Mouse (Mus musculus) CH12.LX (cell line): ENCODE results near the gene Mtfr2. TPM values are rescaled to one million over a fixed set of nuclear protein-coding genes. Genes with fewer than 3 reads are reported as not detected.

Experiments
- DNase-seq: peaks from one replicate; pipeline ENCODE4 v3.0.0-alpha.2; 2013; ENCODE audit errors: extremely low read depth
- H3K27ac ChIP-seq: 2 replicates; pipeline ENCODE4 v1.5.1; 2012; ENCODE audit warnings: low read depth, mild to moderate bottlenecking, control low read depth, moderate library complexity; ENCODE audit not compliant: insufficient read depth
- H3K27me3 ChIP-seq: replicated peaks from 2 replicates; pipeline ENCODE3; 2012; ENCODE audit warnings: inconsistent platforms
- H3K36me3 ChIP-seq, 2 experiments: replicated peaks in 1 of 2; 2 replicates each; pipeline versions ENCODE3 to v1.6.1; 2012; ENCODE audit warnings: inconsistent platforms in 1 of 2, low read length in 1 of 2, mild to moderate bottlenecking in 1 of 2, mixed read lengths in 1 of 2, moderate library complexity in 1 of 2; ENCODE audit not compliant: control insufficient read depth in 1 of 2, insufficient read depth in 1 of 2
- H3K4me1 ChIP-seq, 2 experiments: 2 replicates each; pipeline ENCODE4 v1.6.1; 2012; ENCODE audit warnings: inconsistent platforms in 1 of 2, moderate library complexity in 1 of 2; ENCODE audit not compliant: insufficient read depth in 2 of 2, control insufficient read depth in 1 of 2
- H3K4me2 ChIP-seq: 2 replicates; pipeline ENCODE4 v1.6.1; 2012; ENCODE audit warnings: low read depth, mild to moderate bottlenecking, control low read depth; ENCODE audit not compliant: poor library complexity, insufficient read depth, severe bottlenecking
- H3K4me3 ChIP-seq, 3 experiments: fragments of 150-350 bp in 1 of 3; sonication (generic) in 1 of 3; replicated peaks in 1 of 3; 2 replicates each; pipeline versions ENCODE3 to v1.5.1; 2011 to 2012; ENCODE audit warnings: low read depth in 2 of 3, low read length in 2 of 3, mild to moderate bottlenecking in 2 of 3, moderate library complexity in 2 of 3, control low read depth in 1 of 3, improper control_type of control experiment in 1 of 3, inconsistent platforms in 1 of 3, mixed read lengths in 1 of 3; ENCODE audit not compliant: poor library complexity in 1 of 3
- H3K79me2 ChIP-seq: replicated peaks from 2 replicates; pipeline ENCODE4 v1.6.1; 2012; ENCODE audit warnings: mild to moderate bottlenecking, moderate library complexity; ENCODE audit not compliant: control insufficient read depth, poor library complexity, insufficient read depth, severe bottlenecking; ENCODE audit errors: extremely low read depth
- H3K9ac ChIP-seq: 2 replicates; pipeline ENCODE4 v1.6.1; 2012; ENCODE audit warnings: low read depth, mild to moderate bottlenecking, control low read depth, moderate library complexity; ENCODE audit not compliant: insufficient read depth
- H3K9me3 ChIP-seq: replicated peaks from 2 replicates; pipeline ENCODE3; 2012; ENCODE audit warnings: low read length, inconsistent platforms, mixed read lengths
- CHD2 ChIP-seq: IDR thresholded peaks from 2 replicates; pipeline ENCODE4 v1.6.1; 2011; ENCODE audit warnings: low read length, improper control_type of control experiment
- CTCF ChIP-seq, 2 experiments: IDR thresholded peaks in 1 of 2; conservative IDR thresholded peaks in 1 of 2; 2 replicates each; pipeline ENCODE4 v1.5.1; 2011 to 2012; ENCODE audit warnings: low read depth in 2 of 2, low read length in 2 of 2, improper control_type of control experiment in 1 of 2, inconsistent platforms in 1 of 2, mild to moderate bottlenecking in 1 of 2, moderate library complexity in 1 of 2
- E2F4 ChIP-seq: IDR thresholded peaks from 2 replicates; pipeline ENCODE4 v1.6.1; 2011; ENCODE audit warnings: low read depth, low read length, improper control_type of control experiment; ENCODE audit not compliant: insufficient replicate concordance
- ELF1 ChIP-seq: IDR thresholded peaks from 2 replicates; pipeline ENCODE4 v1.6.1; 2014; ENCODE audit warnings: low read depth, mild to moderate bottlenecking, inconsistent platforms, low read length, improper control_type of control experiment
- EP300 ChIP-seq: IDR thresholded peaks from 2 replicates; pipeline ENCODE4 v1.6.1; 2011; ENCODE audit warnings: low read length, improper control_type of control experiment
- ETS1 ChIP-seq: conservative IDR thresholded peaks from 2 replicates; pipeline ENCODE4 v1.6.1; 2012; ENCODE audit warnings: low read depth, mild to moderate bottlenecking, inconsistent platforms, low read length, improper control_type of control experiment, moderate library complexity
- GABPA ChIP-seq: IDR thresholded peaks from 2 replicates; pipeline ENCODE4 v1.6.1; 2012; ENCODE audit warnings: low read depth, low read length, improper control_type of control experiment, inconsistent platforms; ENCODE audit not compliant: insufficient replicate concordance
- HCFC1 ChIP-seq: IDR thresholded peaks from 2 replicates; pipeline ENCODE4 v1.6.1; 2012; ENCODE audit warnings: low read depth, mild to moderate bottlenecking, inconsistent platforms, low read length, improper control_type of control experiment
- IRF4 ChIP-seq: IDR thresholded peaks from 2 replicates; pipeline ENCODE4 v1.6.1; 2014; ENCODE audit warnings: low read depth, mild to moderate bottlenecking, inconsistent platforms, low read length, improper control_type of control experiment
- JUN ChIP-seq: IDR thresholded peaks from 2 replicates; pipeline ENCODE4 v1.6.1; 2011; ENCODE audit warnings: low read depth, mild to moderate bottlenecking, low read length, improper control_type of control experiment, moderate library complexity; ENCODE audit not compliant: insufficient read depth
- MAFK ChIP-seq: IDR thresholded peaks from 2 replicates; pipeline ENCODE4 v1.6.1; 2011; ENCODE audit warnings: low read length, improper control_type of control experiment; ENCODE audit not compliant: insufficient replicate concordance
- MAX ChIP-seq: IDR thresholded peaks from 2 replicates; pipeline ENCODE4 v1.6.1; 2011; ENCODE audit warnings: low read length, improper control_type of control experiment
- MAZ ChIP-seq: IDR thresholded peaks from 2 replicates; pipeline ENCODE4 v1.6.1; 2012; ENCODE audit warnings: low read depth, mild to moderate bottlenecking, inconsistent platforms, low read length, improper control_type of control experiment, moderate library complexity
- MXI1 ChIP-seq: IDR thresholded peaks from 2 replicates; pipeline ENCODE4 v1.6.1; 2011; ENCODE audit warnings: mild to moderate bottlenecking, low read depth, low read length, improper control_type of control experiment
- NELFE ChIP-seq: IDR thresholded peaks from 2 replicates; pipeline ENCODE4 v1.6.1; 2011; ENCODE audit warnings: low read depth, low read length, improper control_type of control experiment
- NRF1 ChIP-seq: IDR thresholded peaks from 2 replicates; pipeline ENCODE4 v1.6.1; 2014; ENCODE audit warnings: low read depth, mild to moderate bottlenecking, inconsistent platforms, low read length, improper control_type of control experiment, moderate library complexity
- POLR2A ChIP-seq: IDR thresholded peaks from 2 replicates; pipeline ENCODE4 v1.6.1; 2011; ENCODE audit warnings: low read depth, mild to moderate bottlenecking, improper control_type of control experiment, low read length
- POLR2AphosphoS2 ChIP-seq: IDR thresholded peaks from 2 replicates; pipeline ENCODE4 v1.6.1; 2011; ENCODE audit warnings: low read depth, low read length, improper control_type of control experiment
- RAD21 ChIP-seq: IDR thresholded peaks from 2 replicates; pipeline ENCODE4 v1.6.1; 2011; ENCODE audit warnings: low read depth, mild to moderate bottlenecking, low read length, improper control_type of control experiment, moderate library complexity
- SIN3A ChIP-seq: IDR thresholded peaks from 2 replicates; pipeline ENCODE4 v1.6.1; 2012; ENCODE audit warnings: low read length, improper control_type of control experiment, inconsistent platforms
- TCF12 ChIP-seq: IDR thresholded peaks from 2 replicates; pipeline ENCODE4 v1.6.1; 2014; ENCODE audit warnings: low read depth, mild to moderate bottlenecking, inconsistent platforms, low read length, improper control_type of control experiment
- UBTF ChIP-seq: IDR thresholded peaks from 2 replicates; pipeline ENCODE4 v1.6.1; 2012; ENCODE audit warnings: low read depth, mild to moderate bottlenecking, inconsistent platforms, low read length, improper control_type of control experiment, moderate library complexity
- USF1 ChIP-seq: IDR thresholded peaks from 2 replicates; pipeline ENCODE4 v1.6.1; 2014; ENCODE audit warnings: low read depth, mild to moderate bottlenecking, inconsistent platforms, low read length, improper control_type of control experiment
- USF2 ChIP-seq: conservative IDR thresholded peaks from 2 replicates; pipeline ENCODE4 v1.6.1; 2011; ENCODE audit warnings: low read depth, low read length, improper control_type of control experiment
- ZC3H11A ChIP-seq: IDR thresholded peaks from 2 replicates; pipeline ENCODE4 v1.6.1; 2012; ENCODE audit warnings: low read depth, mild to moderate bottlenecking, inconsistent platforms, low read length, improper control_type of control experiment
- ZKSCAN1 ChIP-seq: IDR thresholded peaks from 2 replicates; pipeline ENCODE4 v1.6.1; 2012; ENCODE audit warnings: low read depth, inconsistent platforms, low read length, improper control_type of control experiment, borderline replicate concordance
- ZMIZ1 ChIP-seq: IDR thresholded peaks from 2 replicates; pipeline ENCODE4 v1.6.1; 2012; ENCODE audit warnings: low read depth, mild to moderate bottlenecking, inconsistent platforms, low read length, improper control_type of control experiment
- ZNF384 ChIP-seq: IDR thresholded peaks from 2 replicates; pipeline ENCODE4 v1.6.1; 2012; ENCODE audit warnings: low read depth, low read length, improper control_type of control experiment, inconsistent platforms
- dilution Hi-C: fragments of 300-500 bp; cut with MboI; formaldehyde crosslinking; loops from 2 replicates; pipeline ENCODE4 v1.14.3; 2020; ENCODE audit warnings: low sequenced_read_pairs; ENCODE audit not compliant: extremely low pct_unique_long_range_greater_than_20kb, extremely low pct_ligation_motif_present
- in situ Hi-C: fragments of 300-500 bp; cut with MboI; formaldehyde crosslinking; loops from 3 replicates; pipeline ENCODE4 v1.14.3; 2019; ENCODE audit warnings: low sequenced_read_pairs, low pct_ligation_motif_present, low pct_unique_long_range_greater_than_20kb, mixed read lengths
- polyA plus RNA-seq: library from polyadenylated mRNA; unstranded; fragments of >175 nt; gene quantifications from 2 replicates; pipeline ENCODE4 v1.2.1, GENCODE M21; 2012; ENCODE audit warnings: low read depth; ENCODE audit not compliant: insufficient read length
- total RNA-seq, 2 experiments: library from RNA; depleted of rRNA; stranded (reverse); fragments of 300-350 nt in 1 of 2; fragments of >200 nt in 1 of 2; gene quantifications; 2 replicates each; pipeline ENCODE4 v1.2.3; 2012 to 2014

Mtfr2 gene
- total and polyA plus RNA-seq, 3 experiments, result 3.8 to 16.9 (median 4.0) TPM

- Histone ChIP-seq H3K36me3 (peaks cover 34 to 93% of the 10 kb centered on the region in 2 experiments), H3K27me3 (no peaks in the 10 kb centered on the region), H3K27ac (no peak overlapping the region), H3K4me3 (no peak overlapping the region), H3K9ac (no peak overlapping the region), H3K4me2 (no peak overlapping the region), H3K4me1 (peaks cover 3 to 19% of the 10 kb centered on the region in 2 experiments; a peak in 1 of 4 replicates), H3K9me3 (no peaks in the 10 kb centered on the region), H3K79me2 (peaks cover 37% of the 10 kb centered on the region)
- no peak for DNase-seq
- no peak for TF ChIP-seq MXI1
- TF ChIP-seq JUN, result no peak
- TF ChIP-seq CTCF (conservative IDR thresholded peaks at IDR 0.05 in 1 of 2, IDR thresholded peaks at IDR 0.05 in 1 of 2; ENCODE audit: low read depth in 2 of 2, low read length in 2 of 2), result no peak
- no peak for TF ChIP-seq USF2
- TF ChIP-seq HCFC1, result no peak
- no peak for TF ChIP-seq EP300
- no peak for TF ChIP-seq SIN3A
- TF ChIP-seq POLR2A, result no peak
- no peak for TF ChIP-seq CHD2
- no peak for TF ChIP-seq E2F4
- no peak for TF ChIP-seq ELF1
- no peak for TF ChIP-seq USF1
- TF ChIP-seq ZC3H11A, result no peak
- no peak for TF ChIP-seq UBTF
- no peak for TF ChIP-seq NELFE
- TF ChIP-seq TCF12, result no peak
- TF ChIP-seq MAZ, result no peak
- no peak for TF ChIP-seq ZMIZ1
- TF ChIP-seq MAX, result no peak
- dilution Hi-C loops (no loop called here), in situ Hi-C loops (no loop called here)
Measured at GRCm38 (mm10) chr10:20326226-20326625, 21.3 kb upstream of the Mtfr2 start.

GRCm38 (mm10) chr10:20331262-20331661, 16.3 kb upstream of the Mtfr2 start:
- H3K36me3 ChIP-seq, result peaks cover 34 to 99% of the 10 kb centered on the region in 2 experiments
- TF ChIP-seq ETS1 (no peak), POLR2AphosphoS2 (no peak), HCFC1 (no peak), MAZ (no peak), ZKSCAN1 (no peak), RAD21 (no peak), GABPA (no peak), POLR2A (no peak), UBTF (no peak), ZNF384 (no peak), CHD2 (no peak), IRF4 (no peak), ZC3H11A (no peak), MAFK (no peak), NRF1 (no peak), USF1 (no peak)
- TF ChIP-seq, all 38 proteins: peak for 0

More at GRCm38 (mm10) chr10:20331262-20331661, 16.3 kb upstream of the Mtfr2 start:
- no peaks in the 10 kb centered on the region for H3K27me3 ChIP-seq
- peaks cover 20% of the 10 kb centered on the region for H3K79me2 ChIP-seq
- peaks cover 0 to 3% of the 10 kb centered on the region in 2 experiments; a peak in 1 of 4 replicates for H3K4me1 ChIP-seq
- dilution Hi-C loops (no loop called here), in situ Hi-C loops (no loop called here)
- DNase-seq, result no peak
- H3K9ac ChIP-seq, result no peak overlapping the region
- H3K4me3 ChIP-seq, result no peak overlapping the region
- H3K4me2 ChIP-seq, result no peak overlapping the region
- H3K27ac ChIP-seq, result no peak overlapping the region
- no peaks in the 10 kb centered on the region for H3K9me3 ChIP-seq
